Comparison of ENCODE assay signal across 8 mouse cellular contexts in the genomic region with DNA sequence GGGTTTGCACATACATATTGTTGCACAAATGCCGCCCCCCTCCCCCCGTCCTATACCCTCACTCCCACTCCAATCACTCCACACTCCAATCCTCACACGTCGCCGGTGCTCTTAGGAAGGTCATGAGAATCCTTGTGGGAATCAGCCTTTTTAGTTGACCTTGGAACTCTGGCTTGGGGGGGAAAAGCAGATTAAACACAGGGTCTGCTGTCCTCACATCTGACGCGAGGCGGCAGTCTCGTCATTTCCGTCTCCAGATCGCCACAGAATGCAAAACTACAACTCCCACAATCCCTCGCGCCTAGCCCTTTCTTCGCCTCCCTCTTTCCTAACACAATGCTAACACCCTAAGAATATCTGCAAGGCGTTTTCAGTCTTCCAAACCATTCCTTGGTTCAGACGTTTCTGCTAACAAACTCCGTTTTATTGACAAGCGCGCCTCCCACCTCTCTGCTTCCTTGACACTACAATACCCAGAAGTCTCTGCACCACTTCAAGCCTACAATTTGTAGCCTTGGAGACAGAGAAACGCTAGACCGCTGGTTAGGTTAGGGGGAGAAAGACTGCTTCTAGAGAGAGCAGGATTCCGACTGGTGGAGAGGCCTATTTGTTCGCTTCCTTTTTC. TPM values are rescaled to one million over a fixed set of nuclear protein-coding genes. Genes with fewer than 3 reads are reported as not detected.
A peak's percentile ranks its signal among the peaks of the same experiment; 100 is the strongest.
DNase-seq lines count a peak whose midpoint lies in the region; ATAC-seq lines count a peak whose summit lies in the region.

No protein-coding gene starts in this region.

- 1% methylated on average over 23 of the region's 23 CpGs for WGBS in heart, embryonic 14.5 days
- under 1% methylated on average over 23 of the region's 23 CpGs for WGBS in liver, embryonic 13.5 days (ENCODE audit: insufficient replicate concordance)
- under 1% methylated on average over 23 of the region's 23 CpGs for WGBS in stomach, embryonic 16.5 days

- peak overlapping the region; percentile 79 to 93 for H3K27ac ChIP-seq in heart, embryonic 14.5 days (replicated peaks in 1 of 2; ENCODE audit: control insufficient read depth in 1 of 2, insufficient read depth in 1 of 2, low read depth in 2 of 2, low read length in 2 of 2)
- H3K27ac ChIP-seq in liver, embryonic 13.5 days, result peak overlapping the region; percentile 30
- peak overlapping the region; percentile 90 for H3K27ac ChIP-seq in stomach, embryonic 16.5 days (ENCODE audit: low read length)

- H3K9ac ChIP-seq in heart, embryonic 14.5 days (ENCODE audit: low read length), result peak overlapping the region; percentile 76
- H3K9ac ChIP-seq in liver, embryonic 13.5 days, result peak overlapping the region; percentile 68
- H3K9ac ChIP-seq in stomach, embryonic 16.5 days (ENCODE audit: low read length), result peak overlapping the region; percentile 77

- DNase-seq in CD4-positive, CD25-positive, alpha-beta regulatory T cell, adult 2 months (ENCODE audit: low read depth, low spot score), result peak; percentile 91
- DNase-seq in brain, embryonic 18.5 days (ENCODE audit: low read depth, low spot score), result peak; percentile 86
- DNase-seq in kidney, postnatal 14 days, result peak; percentile 87
- DNase-seq in liver, embryonic 13.5 days, result peak; percentile 74
- peak; percentile 84 for DNase-seq in neural tube, embryonic 10.5 days (ENCODE audit: extremely low spot score, low spot score)

- no peaks in the 10 kb centered on the region for H3K36me3 ChIP-seq in heart, embryonic 14.5 days (ENCODE audit: control insufficient read depth, insufficient read depth, low read length)
- no peaks in the 10 kb centered on the region for H3K36me3 ChIP-seq in liver, embryonic 13.5 days
- H3K36me3 ChIP-seq in stomach, embryonic 16.5 days (ENCODE audit: control insufficient read depth, insufficient read depth, low read length), result no peaks in the 10 kb centered on the region

- peak overlapping the region; percentile 53 to 83 for H3K4me3 ChIP-seq in heart, embryonic 14.5 days (ENCODE audit: control insufficient read depth in 1 of 2, insufficient read depth in 1 of 2, low read depth in 1 of 2, low read length in 2 of 2)
- peak overlapping the region; percentile 63 for H3K4me3 ChIP-seq in liver, embryonic 13.5 days (replicated peaks)
- H3K4me3 ChIP-seq in stomach, embryonic 16.5 days (replicated peaks; ENCODE audit: low read length), result peak overlapping the region; percentile 61

- H3K4me1 ChIP-seq in heart, embryonic 14.5 days (ENCODE audit: control insufficient read depth in 2 of 2, insufficient read depth in 2 of 2, low read length in 2 of 2), result peaks cover 5 to 11% of the 10 kb centered on the region in 2 experiments; a peak in 3 of 4 replicates
- peaks cover 47% of the 10 kb centered on the region for H3K4me1 ChIP-seq in liver, embryonic 13.5 days (replicated peaks)
- peaks cover 15% of the 10 kb centered on the region for H3K4me1 ChIP-seq in stomach, embryonic 16.5 days (ENCODE audit: control insufficient read depth, insufficient read depth, low read length)

- no peaks in the 10 kb centered on the region for H3K9me3 ChIP-seq in heart, embryonic 14.5 days (ENCODE audit: control insufficient read depth, low read length)
- H3K9me3 ChIP-seq in liver, embryonic 13.5 days (replicated peaks), result no peaks in the 10 kb centered on the region
- no peaks in the 10 kb centered on the region for H3K9me3 ChIP-seq in stomach, embryonic 16.5 days (replicated peaks; ENCODE audit: control insufficient read depth, low read length)

- peak overlapping the region; percentile 66 for H3K4me2 ChIP-seq in heart, embryonic 14.5 days (ENCODE audit: low read length)
- H3K4me2 ChIP-seq in liver, embryonic 13.5 days, result peak overlapping the region; percentile 64
- H3K4me2 ChIP-seq in stomach, embryonic 16.5 days (ENCODE audit: low read depth, low read length), result peak overlapping the region; percentile 56

- no peaks in the 10 kb centered on the region for H3K27me3 ChIP-seq in heart, embryonic 14.5 days (ENCODE audit: control insufficient read depth, insufficient read depth, low read length)
- no peaks in the 10 kb centered on the region for H3K27me3 ChIP-seq in liver, embryonic 13.5 days
- no peaks in the 10 kb centered on the region for H3K27me3 ChIP-seq in stomach, embryonic 16.5 days (ENCODE audit: control insufficient read depth, insufficient read depth, low read length)

- ATAC-seq in erythroid progenitor cell, adult 5-6 weeks (replicated peaks; ENCODE audit: low FRiP score, poor library complexity, severe bottlenecking), result peak; percentile 86
- ATAC-seq in heart, embryonic 14.5 days (ENCODE audit: insufficient number of reproducible peaks, insufficient read depth, low FRiP score, low read depth), result peak; percentile 45; the same call in 1 of the 2 replicates
- peak; percentile 43 for ATAC-seq in liver, embryonic 13.5 days (ENCODE audit: low read depth)
- ATAC-seq in stomach, embryonic 16.5 days (ENCODE audit: insufficient read depth, low FRiP score), result peak; percentile 61

RNA-seq across cellular contexts. Expression of a gene that starts 2.8 kb away (rescaled TPM):
- total RNA-seq in erythroid progenitor cell, adult 5-6 weeks (2015; ENCODE audit: low replicate concordance), result not detected in 2 replicates
- not detected in 2 replicates for total RNA-seq in erythroid progenitor cell, adult 5-6 weeks (2017; ENCODE audit: low replicate concordance)
- 3.4 and 3.5 TPM in 2 replicates for polyA plus RNA-seq in heart, embryonic 14.5 days (2014; fragmentation: Nextera tagmentation; extraction: Ambion mirVana)
- 7.1 and 7.6 TPM in 2 replicates for polyA plus RNA-seq in liver, embryonic 13.5 days (2015; fragmentation: Nextera tagmentation; extraction: Ambion mirVana)
- polyA plus RNA-seq in stomach, embryonic 16.5 days (2015; fragmentation: Nextera tagmentation; extraction: Ambion mirVana), result 7.4 and 9.8 TPM in 2 replicates

RNA-seq across cellular contexts. Expression of a gene that starts 31.1 kb away (rescaled TPM):
- not detected in 2 replicates for total RNA-seq in erythroid progenitor cell, adult 5-6 weeks (2015; ENCODE audit: low replicate concordance)
- total RNA-seq in erythroid progenitor cell, adult 5-6 weeks (2017; ENCODE audit: low replicate concordance), result not detected in 2 replicates
- polyA plus RNA-seq in heart, embryonic 14.5 days (2014; fragmentation: Nextera tagmentation; extraction: Ambion mirVana), result not detected in 2 replicates
- not detected in 2 replicates for polyA plus RNA-seq in liver, embryonic 13.5 days (2015; fragmentation: Nextera tagmentation; extraction: Ambion mirVana)
- polyA plus RNA-seq in stomach, embryonic 16.5 days (2015; fragmentation: Nextera tagmentation; extraction: Ambion mirVana), result not detected in 2 replicates

RNA-seq across cellular contexts. Expression of a gene that starts 47.5 kb away (rescaled TPM):
- total RNA-seq in erythroid progenitor cell, adult 5-6 weeks (2015; ENCODE audit: low replicate concordance), result not detected in 2 replicates
- 1.2 TPM in 1 of 2 replicates, not detected in the other for total RNA-seq in erythroid progenitor cell, adult 5-6 weeks (2017; ENCODE audit: low replicate concordance)
- 4.0 and 6.0 TPM in 2 replicates for polyA plus RNA-seq in heart, embryonic 14.5 days (2014; fragmentation: Nextera tagmentation; extraction: Ambion mirVana)
- 1.1 and 1.3 TPM in 2 replicates for polyA plus RNA-seq in liver, embryonic 13.5 days (2015; fragmentation: Nextera tagmentation; extraction: Ambion mirVana)
- polyA plus RNA-seq in stomach, embryonic 16.5 days (2015; fragmentation: Nextera tagmentation; extraction: Ambion mirVana), result 4.6 and 5.9 TPM in 2 replicates

RNA-seq across cellular contexts. Expression of a gene that starts 60.0 kb away (rescaled TPM):
- total RNA-seq in erythroid progenitor cell, adult 5-6 weeks (2015; ENCODE audit: low replicate concordance), result not detected in 2 replicates
- not detected in 2 replicates for total RNA-seq in erythroid progenitor cell, adult 5-6 weeks (2017; ENCODE audit: low replicate concordance)
- polyA plus RNA-seq in heart, embryonic 14.5 days (2014; fragmentation: Nextera tagmentation; extraction: Ambion mirVana), result 1.2 and 1.5 TPM in 2 replicates
- 0.32 and 0.39 TPM in 2 replicates for polyA plus RNA-seq in liver, embryonic 13.5 days (2015; fragmentation: Nextera tagmentation; extraction: Ambion mirVana)
- polyA plus RNA-seq in stomach, embryonic 16.5 days (2015; fragmentation: Nextera tagmentation; extraction: Ambion mirVana), result 1.3 and 1.7 TPM in 2 replicates

Comparison
In these comparisons a context has a peak if more than half of its experiments do, and no peak if none do; other contexts are left out.
1. Peak in every context shown above with its lines: DNase-seq, ATAC-seq, H3K4me3 ChIP-seq and H3K27ac ChIP-seq.
2. H3K27ac ChIP-seq: peak in every context shown above with its lines; median percentile 90 in stomach, embryonic 16.5 days; 86 in heart, embryonic 14.5 days; 30 in liver, embryonic 13.5 days.